Mouse (Mus musculus) kidney, postnatal 10 days (tissue): Measurements from ENCODE around the gene Prkcg.

ENCODE experiments used
- DNase-seq: peaks from one replicate; pipeline ENCODE4 v3.0.0; 2021; ENCODE audit warnings: mixed read lengths

The Prkcg gene

GRCm38 (mm10) chr7:3367569-3367968 lies 78.6 kb downstream of the Prkcg start:
- DNase-seq = no peak

DNA sequence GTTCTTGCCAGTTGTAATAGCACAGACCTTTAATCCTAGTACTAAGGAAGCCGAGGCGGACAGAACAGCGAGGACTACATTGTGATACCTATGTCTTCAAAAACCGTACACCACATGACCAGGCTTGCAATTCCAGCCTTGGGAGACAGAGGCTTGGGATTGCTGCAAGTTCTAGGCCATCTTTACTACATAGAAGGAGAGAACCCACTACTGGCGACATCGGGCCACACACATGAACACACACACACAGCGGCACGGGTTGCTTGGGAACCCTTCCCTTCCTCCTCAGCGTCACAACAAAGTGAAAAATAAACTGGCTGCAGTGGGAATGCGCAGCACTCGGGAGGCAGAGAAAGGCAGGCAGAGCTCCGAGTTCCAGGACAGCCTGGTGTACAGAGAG lies 79.3 kb downstream of the Prkcg start:
- DNase-seq = no peak

DNA sequence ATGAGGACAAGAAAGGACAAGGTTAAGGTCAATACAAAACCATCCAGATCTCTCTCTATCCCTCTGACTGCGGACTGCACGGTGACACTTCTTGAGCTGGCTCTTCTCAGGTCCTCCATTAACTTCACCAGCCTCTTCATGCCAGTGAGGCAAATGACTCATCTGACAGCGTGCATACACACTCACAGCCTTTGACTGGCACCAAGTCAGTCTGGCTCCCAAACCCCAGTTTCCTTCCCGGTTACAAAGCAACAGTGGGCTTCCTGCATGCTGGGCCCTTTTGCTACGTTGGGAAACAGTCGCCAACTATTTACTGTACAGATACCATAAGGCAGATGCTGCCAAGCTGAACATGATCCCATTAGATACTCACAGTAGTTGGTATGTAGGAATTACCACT lies 80.2 kb downstream of the Prkcg start:
- no peak for DNase-seq

DNA sequence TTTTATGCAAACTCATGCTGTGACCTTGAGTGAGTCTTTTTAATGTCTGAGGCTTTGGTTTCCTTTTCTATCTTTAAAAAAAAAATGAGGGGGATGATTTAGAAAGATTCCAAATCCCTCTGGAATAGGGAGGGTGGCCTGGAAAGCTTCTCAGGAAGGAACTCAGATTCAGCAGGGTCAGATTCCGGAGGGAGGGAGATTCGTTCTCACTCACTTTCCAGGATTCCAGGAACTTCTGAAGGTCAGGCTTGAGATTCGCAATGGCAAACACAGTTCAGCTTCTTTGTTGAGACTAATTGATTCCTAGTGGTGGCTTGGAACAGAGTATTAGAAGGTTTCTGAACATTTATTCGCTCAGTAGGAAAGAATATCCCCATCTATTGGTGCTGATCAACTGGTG lies 81.4 kb downstream of the Prkcg start:
- DNase-seq = no peak

GRCm38 (mm10) chr7:3372376-3372775 lies 83.4 kb downstream of the Prkcg start:
- DNase-seq = no peak

- no peak for DNase-seq
These were observed 84.8 kb downstream of the Prkcg start for GRCm38 (mm10) chr7:3373754-3374153.

- peak; percentile 73 for DNase-seq
These were observed 87.9 kb downstream of the Prkcg start for GRCm38 (mm10) chr7:3376831-3377230.
